Mouse (Mus musculus): ENCODE data around the gene Cyp2t4.

Cyp2t4 gene

DNA sequence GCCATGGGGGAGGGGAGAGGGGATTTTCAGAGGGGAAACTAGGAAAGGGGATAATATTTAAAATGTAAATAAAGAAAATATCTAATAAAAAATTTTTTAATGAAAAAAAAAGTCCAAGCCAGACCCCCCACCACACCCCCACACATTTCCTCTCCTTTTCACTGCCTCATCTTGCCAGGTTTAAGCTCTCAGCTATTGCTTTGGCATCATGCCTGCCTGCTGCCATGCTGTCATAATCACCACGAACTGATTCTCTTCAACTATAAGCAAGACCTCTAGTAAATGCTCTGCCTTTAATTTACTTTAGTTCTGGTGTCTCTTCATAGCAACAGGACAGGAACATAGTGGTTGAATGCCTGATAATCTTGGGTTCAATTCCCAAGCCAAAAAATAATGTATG lies 29.0 kb downstream of the Cyp2t4 start:
- DNase-seq (ENCODE audit: low spot score in 2 of 2) = no peak

DNA sequence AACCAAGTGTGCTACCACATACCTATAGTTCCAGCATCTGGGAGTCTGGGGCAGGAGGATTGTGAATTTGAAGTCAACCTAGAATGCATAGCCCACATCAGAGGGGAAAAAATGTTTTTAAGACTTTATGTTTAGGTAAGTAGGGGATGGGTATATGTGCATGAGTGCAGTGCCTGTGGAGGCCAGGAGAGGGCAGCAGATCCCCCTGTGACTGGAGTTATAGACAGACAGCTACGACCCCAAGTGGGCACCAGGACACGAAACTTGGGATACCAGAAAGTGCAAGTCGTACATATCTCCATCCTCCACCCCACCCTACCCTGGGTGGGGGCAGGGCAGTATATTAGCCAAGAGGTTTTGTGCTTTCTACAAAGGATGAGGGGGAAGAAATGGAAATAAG lies 31.4 kb downstream of the Cyp2t4 start:
- DNase-seq (ENCODE audit: low spot score in 2 of 2) = no peak

DNA sequence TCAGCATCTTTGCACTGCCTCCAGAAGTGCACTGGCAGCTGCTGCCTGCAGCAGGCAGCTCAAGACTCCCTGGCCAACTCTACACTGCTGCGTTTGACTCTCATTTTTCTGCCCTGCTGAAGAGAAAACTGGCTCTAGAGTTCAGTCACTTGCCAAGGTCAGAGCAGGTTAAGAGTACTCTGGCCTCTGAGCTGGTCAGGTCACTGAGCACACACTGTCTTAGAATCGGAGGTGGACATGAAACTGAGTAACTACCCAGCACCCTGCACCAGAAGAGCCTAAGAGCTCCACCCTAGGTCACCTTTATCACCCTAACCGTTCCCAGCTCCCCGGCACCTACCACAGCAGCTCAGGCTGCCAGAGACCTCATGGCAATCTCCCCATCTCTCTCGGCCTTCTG lies 32.5 kb downstream of the Cyp2t4 start:
- DNase-seq (ENCODE audit: low spot score in 2 of 2) = no peak

DNA sequence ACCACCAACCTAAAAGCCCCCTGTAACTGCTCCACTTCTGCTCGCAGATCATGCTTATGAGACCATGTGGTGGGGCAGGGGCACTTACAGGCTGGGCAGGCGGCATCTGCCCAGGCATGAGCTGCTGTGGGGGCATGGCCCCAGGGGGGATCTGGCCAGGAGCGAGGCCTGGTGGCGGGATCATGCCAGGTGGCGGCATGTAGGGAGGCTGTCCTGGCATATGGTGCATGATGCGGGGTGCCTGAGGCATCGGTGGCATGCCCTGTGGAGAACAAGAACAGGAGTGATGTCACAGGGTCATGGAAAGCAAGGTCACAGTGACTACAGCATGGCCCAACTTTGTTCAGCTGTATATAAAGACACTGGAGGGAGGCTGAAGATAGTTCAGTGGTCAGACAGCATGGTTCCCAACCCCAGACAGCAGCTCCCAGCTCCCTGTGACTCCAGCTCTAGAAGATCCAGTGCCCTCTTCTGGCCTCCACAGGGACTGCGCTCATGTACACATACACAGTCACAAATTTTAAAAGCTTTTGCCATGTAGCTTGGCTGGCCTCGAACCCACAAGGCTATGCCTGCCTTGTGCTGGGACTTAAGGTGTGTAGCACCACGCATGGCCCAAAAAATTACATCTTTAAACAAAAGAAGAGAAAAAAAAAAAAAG lies 35.9 kb downstream of the Cyp2t4 start:
- no peak for DNase-seq (ENCODE audit: low spot score in 2 of 2)

DNA sequence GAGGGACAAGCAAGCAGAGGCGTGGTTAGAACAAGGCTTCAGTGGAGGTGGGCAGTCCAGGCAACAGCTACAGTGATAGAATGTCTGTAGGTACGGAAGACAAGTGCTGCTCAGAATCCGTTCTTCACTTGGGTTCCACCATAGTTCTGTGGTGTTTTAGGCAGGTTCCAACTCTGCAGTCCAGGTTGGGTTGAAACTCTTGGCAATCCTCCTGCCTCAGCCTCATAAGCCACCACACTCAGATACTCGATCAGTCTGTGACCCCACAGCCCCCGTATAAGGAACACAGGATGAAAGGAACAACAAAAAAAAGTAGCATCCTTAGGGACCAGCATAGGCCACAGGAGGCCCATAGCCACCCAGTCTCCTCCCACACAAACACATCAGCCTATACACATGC lies 38.9 kb downstream of the Cyp2t4 start:
- DNase-seq (ENCODE audit: low spot score in 2 of 2) = no peak

DNA sequence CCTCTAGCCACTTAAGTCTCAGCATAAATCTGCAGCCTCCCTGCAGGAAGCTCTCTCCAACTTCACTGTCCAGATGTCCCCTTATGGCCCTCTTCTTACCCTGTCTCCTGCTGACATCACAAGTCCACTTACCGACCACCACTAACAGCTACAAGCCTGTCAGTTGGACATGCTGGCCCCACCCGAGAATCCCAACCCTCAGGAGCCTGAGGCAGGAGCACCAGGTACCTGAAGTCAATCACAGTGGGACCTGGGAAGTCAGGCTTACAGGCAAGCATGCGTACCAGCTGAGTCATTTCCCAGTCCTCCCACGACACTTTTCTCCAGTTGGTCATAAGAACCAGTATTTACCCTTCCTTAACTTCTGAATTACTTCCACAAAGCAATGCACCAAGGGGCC lies 40.2 kb downstream of the Cyp2t4 start:
- no peak for DNase-seq (ENCODE audit: low spot score in 2 of 2)

DNA sequence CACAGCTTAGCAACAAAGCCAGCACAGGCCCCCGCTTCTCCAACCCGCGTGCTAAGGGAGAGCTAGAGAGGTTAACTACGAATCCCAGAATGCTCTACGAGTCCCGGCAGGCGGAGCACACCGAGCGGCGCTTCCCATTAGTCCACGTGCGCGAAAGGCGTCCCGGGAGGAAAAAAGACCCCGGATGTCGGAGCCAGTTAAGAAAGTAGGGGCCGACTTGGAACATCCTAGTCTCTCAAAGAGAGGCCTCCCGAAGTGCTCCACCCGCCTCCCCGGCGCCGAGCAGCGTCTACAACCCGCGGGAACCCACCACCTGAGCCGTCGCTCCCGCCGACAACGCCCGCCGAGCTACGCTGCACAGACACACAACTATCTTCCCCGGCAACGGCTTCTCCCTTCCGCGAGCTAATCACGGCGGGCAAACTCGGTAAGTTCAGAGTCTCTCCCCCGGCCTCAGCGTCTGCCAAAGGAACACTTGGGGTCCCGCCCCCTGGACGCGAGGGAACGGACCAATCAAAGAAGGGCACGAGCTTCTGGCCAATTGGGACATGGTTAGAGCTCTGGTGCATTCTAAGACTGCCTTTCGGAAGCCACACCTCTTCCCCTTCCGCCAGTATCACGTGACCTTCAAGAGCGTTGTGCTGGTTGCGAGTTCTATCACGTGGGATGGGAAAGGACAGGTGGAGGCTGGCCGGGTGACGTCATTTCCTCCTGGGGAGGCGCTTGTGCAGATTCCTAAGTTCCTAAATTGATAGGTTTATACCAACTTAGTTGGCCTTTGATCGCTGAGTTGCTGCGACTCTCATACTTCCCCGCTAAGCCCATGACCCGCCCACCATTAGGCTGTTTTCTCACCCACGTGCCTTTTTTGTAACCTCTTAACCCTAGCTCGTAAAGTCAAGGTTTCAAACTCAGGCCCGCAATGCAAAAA lies 42.4 kb downstream of the Cyp2t4 start, which contains the start of the genes BC024978 and Snrpa:
Gene BC024978, plus strand, starts transcription at position 101 of the 931 bp plus-strand sequence.
Gene Snrpa, minus strand, starts transcription at position 591 of the 931 bp plus-strand sequence.
- peak; percentile 96 to 100 for DNase-seq (ENCODE audit: low spot score in 2 of 2)

DNA sequence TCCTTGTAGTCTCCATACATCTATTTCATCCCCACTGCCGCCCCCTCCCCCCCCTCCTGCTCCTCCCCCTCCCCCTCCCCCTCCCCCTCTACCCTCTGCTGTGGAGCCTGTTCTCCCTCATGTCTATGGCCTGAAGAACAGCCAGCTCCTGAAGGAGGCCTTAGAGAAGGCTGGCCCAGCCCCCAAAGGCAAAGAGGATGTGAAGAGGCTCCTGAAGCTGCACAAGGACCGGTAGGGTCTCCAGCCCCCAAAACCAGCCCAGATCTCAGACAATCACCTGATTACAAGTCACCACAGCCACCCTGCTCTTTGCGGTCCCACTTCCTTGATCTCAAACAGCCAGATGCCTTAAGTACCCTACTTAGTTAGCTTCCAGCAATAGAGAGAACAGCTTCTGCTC lies 43.6 kb downstream of the Cyp2t4 start:
- DNase-seq (ENCODE audit: low spot score in 2 of 2) = no peak

DNA sequence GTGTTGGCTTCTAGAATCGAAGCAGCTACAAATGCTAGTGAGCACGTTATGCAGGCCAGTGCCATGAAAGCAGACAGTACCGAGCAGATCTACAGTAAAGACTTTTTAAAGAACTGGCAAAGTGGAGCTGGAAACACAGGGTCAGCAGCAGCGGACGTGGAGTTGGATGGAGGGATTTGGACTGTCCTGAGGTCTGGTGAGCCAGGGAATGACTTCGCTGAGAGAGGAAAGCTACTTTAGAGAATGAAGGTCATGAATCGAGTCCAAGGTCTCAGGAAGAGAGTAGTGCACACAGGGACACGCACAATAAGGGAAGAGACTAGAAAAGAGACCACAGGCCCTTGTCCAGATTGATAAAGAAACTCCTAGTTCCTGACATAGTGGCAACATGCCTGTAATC lies 44.1 kb downstream of the Cyp2t4 start:
- no peak for DNase-seq (ENCODE audit: low spot score in 2 of 2)

DNA sequence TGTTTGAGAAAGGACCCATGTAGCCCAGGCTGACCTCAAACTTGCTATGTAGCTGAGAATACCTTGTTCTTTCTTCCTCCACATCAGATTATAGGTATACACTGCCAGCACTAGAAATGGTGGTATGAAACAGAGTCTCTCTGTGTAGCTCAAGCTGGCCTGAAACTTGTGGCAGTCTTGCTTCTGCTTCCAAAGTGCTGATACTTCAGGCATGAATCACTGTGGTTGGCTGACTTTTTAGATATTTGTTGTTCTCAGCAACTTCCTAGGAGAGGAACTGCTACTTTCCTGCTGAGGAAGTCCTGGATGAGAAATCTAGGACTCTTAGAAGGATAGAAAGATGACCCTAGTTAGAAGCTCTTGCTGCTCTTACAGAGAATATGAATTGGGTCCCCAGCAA lies 44.8 kb downstream of the Cyp2t4 start:
- no peak for DNase-seq (ENCODE audit: low spot score in 2 of 2)

DNA sequence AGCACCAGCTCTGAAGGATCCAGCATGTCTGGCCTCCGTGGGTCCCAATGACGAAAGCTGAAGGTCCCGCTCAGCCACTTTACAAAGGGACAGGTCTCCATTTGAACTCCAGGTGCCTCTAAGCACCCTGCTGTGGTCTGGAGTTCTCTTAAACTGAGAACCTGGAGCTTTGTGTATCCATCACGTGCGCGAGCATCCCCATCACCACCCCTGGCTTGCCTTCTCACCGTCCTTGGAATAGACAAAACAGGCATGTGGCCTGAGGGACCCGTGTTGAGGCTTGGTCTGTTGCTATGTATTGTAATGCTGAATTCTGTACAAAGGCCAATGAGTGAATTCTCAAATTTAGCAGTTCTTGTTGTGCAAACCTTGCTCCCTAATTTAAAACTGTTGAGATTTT lies 45.3 kb downstream of the Cyp2t4 start:
- no peak for DNase-seq (ENCODE audit: low spot score in 2 of 2)

DNA sequence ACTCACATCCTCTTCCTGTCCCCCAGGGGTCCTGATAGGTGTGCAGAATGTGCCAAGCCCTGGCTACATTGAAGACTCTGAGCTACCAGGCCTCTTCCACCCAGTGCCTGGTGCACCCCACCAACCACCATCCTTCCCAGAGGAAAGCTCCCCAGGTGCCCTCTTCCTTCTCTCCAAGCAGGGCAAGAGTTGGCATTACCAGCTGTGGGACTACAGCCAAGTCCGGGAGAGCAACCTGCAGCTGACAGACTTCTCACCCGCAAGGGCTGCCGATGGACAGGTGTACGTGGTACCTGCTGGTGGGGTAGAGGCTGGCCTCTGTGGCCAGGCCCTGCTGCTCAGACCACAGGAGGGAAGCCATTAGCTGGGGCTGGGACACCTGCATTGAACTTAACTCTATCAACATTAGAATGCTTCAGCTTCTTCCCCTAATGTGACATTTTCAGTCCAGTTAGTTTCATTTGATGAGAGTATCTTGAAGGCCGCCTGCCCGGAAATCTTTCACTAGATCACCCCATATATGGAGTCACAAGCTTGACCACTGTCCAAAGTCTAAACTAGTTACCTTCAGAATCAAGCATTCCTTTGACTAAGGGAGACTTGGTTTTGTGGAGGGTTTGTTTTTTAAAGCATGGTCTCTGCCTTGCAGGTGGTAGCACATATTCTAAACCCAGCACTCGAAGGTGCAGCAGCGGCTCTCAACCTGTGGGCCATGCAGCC lies 50.4 kb downstream of the Cyp2t4 start:
- DNase-seq (ENCODE audit: low spot score in 2 of 2) = no peak

Data from frontal cortex, postnatal 10 days (tissue).